Mouse (Mus musculus) intestine, postnatal 0 days (tissue): ENCODE data around the gene Atf3. TPM values are rescaled to one million over a fixed set of nuclear protein-coding genes. Genes with fewer than 3 reads are reported as not detected.

Experiments
- ATAC-seq: fragments of 200-750 bp; cut with Nextera tagmentation; 2 replicates; pipeline ENCODE4 v1.8.0; 2017; ENCODE audit warnings: mild to moderate bottlenecking, moderate TSS enrichment, moderate library complexity
- H3K27ac ChIP-seq: fragments of 300-500 bp; sonication (generic); 2 replicates; pipeline ENCODE4 v1.5.1; 2014; ENCODE audit warnings: mild to moderate bottlenecking, low read depth, low read length, moderate library complexity
- H3K27me3 ChIP-seq: fragments of 300-500 bp; sonication (generic); replicated peaks from 2 replicates; pipeline ENCODE4 v1.6.1; 2014; ENCODE audit warnings: low read length, mixed read lengths; ENCODE audit not compliant: control insufficient read depth, insufficient read depth
- H3K36me3 ChIP-seq: fragments of 300-500 bp; sonication (generic); 2 replicates; pipeline ENCODE4 v1.6.1; 2014; ENCODE audit warnings: mild to moderate bottlenecking, moderate library complexity; ENCODE audit not compliant: control insufficient read depth, insufficient read depth
- H3K4me1 ChIP-seq: fragments of 300-500 bp; sonication (generic); replicated peaks from 2 replicates; pipeline ENCODE4 v1.6.1; 2014; ENCODE audit warnings: antibody characterized with exemption, low read length, mixed read lengths; ENCODE audit not compliant: control insufficient read depth, insufficient read depth
- H3K4me2 ChIP-seq: fragments of 300-500 bp; sonication (generic); replicated peaks from 2 replicates; pipeline ENCODE4 v1.6.1; 2014; ENCODE audit warnings: low read depth, mild to moderate bottlenecking, moderate library complexity
- H3K4me3 ChIP-seq: fragments of 300-500 bp; sonication (generic); 2 replicates; pipeline ENCODE4 v1.5.1; 2014; ENCODE audit warnings: low read depth, low read length
- H3K9ac ChIP-seq: fragments of 300-500 bp; sonication (generic); 2 replicates; pipeline ENCODE4 v1.6.1; 2014; ENCODE audit warnings: mild to moderate bottlenecking, low read depth, low read length
- H3K9me3 ChIP-seq: fragments of 300-500 bp; sonication (generic); 2 replicates; pipeline ENCODE4 v1.6.1; 2016; ENCODE audit warnings: mixed run types; ENCODE audit not compliant: control insufficient read depth
- CTCF ChIP-seq: sonication (generic); IDR thresholded peaks from 2 replicates; pipeline ENCODE4 v1.5.1; 2016; ENCODE audit warnings: low read depth, mild to moderate bottlenecking, control low read depth, antibody characterized with exemption, moderate library complexity
- WGBS: fragments of 180-500 bp; shearing (Covaris S2); extraction: QIAGEN DNeasy Blood & Tissue Kit; methylation state at CpG from one replicate; pipeline ENCODE4 v1.1.7; 2014; 5-methylcytosine and 5-hydroxymethylcytosine counted together
- polyA plus RNA-seq: library from polyadenylated mRNA; unstranded; fragments of >200 nt; fragmentation: Nextera tagmentation; extraction: Ambion mirVana; gene quantifications from 2 replicates; pipeline ENCODE4 v1.2.1, GENCODE M21; 2015

Gene Atf3
- polyA plus RNA-seq, 1 experiment from 2014 or later, result 5.0 TPM

- Histone ChIP-seq H3K9me3 (no peaks in the 10 kb centered on the region), H3K27ac (no peak overlapping the region), H3K9ac (no peak overlapping the region), H3K36me3 (no peaks in the 10 kb centered on the region), H3K27me3 (no peaks in the 10 kb centered on the region; the same call in 1 of the 2 replicates), H3K4me2 (no peak overlapping the region), H3K4me3 (no peak overlapping the region), H3K4me1 (peaks cover 3% of the 10 kb centered on the region; the same call in 1 of the 2 replicates)
- 52% methylated on average over 5 of the region's 5 CpGs for WGBS
- TF ChIP-seq CTCF, result no peak
- no peak for ATAC-seq
Measured at GRCm38 (mm10) chr1:191218583-191218982, 744 bp upstream of the Atf3 start.

DNA sequence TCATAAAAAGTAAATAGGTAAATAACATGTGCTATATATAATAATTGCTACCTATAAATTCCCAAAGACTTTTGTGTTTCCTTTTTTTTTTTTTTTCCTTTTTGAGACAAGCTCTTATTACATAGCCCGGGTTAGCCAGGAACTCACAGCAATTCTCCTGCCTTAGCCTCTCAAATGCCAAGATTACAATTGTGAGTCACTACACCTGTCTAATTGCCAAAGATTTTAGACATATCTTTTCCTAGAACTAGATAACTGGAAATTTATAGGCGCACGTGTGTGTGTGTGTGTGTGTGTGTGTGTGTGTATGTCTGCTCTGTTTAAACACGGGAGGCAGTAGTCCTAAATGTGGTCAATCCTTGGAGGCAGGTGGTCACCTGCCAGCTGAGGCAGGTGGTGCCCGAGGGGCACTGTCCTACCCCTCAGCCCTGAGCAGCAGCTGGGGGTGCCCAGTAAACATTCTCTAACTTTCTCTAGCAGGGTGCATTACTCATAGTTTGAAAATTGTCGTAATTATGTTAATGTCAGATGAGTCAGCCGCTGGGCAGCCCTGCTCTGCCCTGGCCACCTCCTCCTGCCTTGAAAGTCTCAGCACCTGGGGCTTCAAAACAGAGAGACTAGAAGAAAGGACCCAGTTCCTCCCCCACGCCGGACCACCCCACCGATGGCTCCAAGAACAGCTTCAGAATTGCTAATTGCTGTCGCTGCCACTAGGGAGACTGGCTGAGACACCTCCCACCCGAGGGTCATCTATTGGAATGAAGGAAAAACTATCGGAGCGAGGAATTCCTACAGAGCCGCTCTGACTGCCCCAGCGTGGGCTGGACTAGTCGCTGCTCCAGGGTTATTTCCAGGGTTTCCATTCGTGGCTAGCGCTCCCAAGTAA lies 1.8 kb downstream of the Atf3 start:
- Histone ChIP-seq H3K4me3 (no peak overlapping the region), H3K9me3 (no peaks in the 10 kb centered on the region), H3K4me2 (peak overlapping the region; percentile 18), H3K9ac (0 out of 2 replicates have a peak overlapping the region, but pooled peaks have one; percentile 17), H3K27ac (no peak overlapping the region), H3K27me3 (no peaks in the 10 kb centered on the region; the same call in 1 of the 2 replicates), H3K4me1 (peaks cover 3% of the 10 kb centered on the region; the same call in 1 of the 2 replicates), H3K36me3 (no peaks in the 10 kb centered on the region)
- peak; percentile 45; the same call in 1 of the 2 replicates for ATAC-seq
- no peak for TF ChIP-seq CTCF
- WGBS, result 21% methylated on average over 19 of the region's 19 CpGs

DNA sequence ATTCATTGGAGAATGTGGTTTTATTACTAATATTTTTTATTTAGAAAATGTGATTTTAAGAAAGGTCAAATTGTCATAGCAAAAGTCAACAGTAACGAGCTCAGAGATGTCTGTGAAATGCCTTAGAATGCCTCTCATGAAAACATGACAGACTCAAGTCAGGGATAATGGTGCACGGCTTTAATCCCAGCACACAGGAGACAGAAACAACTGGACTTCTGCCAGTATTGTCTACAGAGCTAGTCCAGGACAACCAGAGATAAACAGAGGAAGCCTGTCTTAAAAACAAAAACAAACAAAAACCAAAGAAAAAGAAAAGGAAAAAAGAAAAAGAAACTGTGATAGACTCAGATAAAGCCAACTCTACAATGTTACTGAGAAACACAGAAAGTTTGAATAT lies 6.7 kb downstream of the Atf3 start:
- TF ChIP-seq CTCF, result no peak
- H3K4me2 ChIP-seq, result no peak overlapping the region
- no peaks in the 10 kb centered on the region for H3K27me3 ChIP-seq
- H3K9ac ChIP-seq, result no peak overlapping the region
- no peaks in the 10 kb centered on the region for H3K9me3 ChIP-seq
- WGBS, result 56% methylated on average over 2 of the region's 2 CpGs
- H3K4me1 ChIP-seq, result no peaks in the 10 kb centered on the region
- H3K4me3 ChIP-seq, result no peak overlapping the region
- no peaks in the 10 kb centered on the region for H3K36me3 ChIP-seq
- H3K27ac ChIP-seq, result no peak overlapping the region
- no peak for ATAC-seq

DNA sequence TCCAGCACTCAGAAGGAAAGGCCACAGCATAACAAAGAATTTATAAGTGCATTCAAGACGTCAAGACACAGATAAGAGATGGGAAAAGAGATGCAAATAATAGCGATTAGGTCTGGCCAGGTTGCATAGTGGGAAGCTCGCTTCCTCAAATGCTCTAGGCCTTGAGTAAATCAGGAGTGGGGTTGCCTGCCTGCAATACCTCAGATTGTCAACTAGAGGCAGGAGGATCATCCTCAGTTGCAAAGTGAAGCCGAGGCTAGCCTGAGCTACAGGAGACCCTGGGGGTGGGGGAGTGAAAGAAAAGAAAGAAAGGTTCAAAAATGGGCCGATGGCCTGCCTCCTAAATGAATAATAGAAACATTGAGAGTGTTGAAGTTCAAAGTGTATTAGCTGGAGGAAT lies 12.0 kb downstream of the Atf3 start:
- no peak overlapping the region for H3K27ac ChIP-seq
- H3K4me2 ChIP-seq, result no peak overlapping the region
- no peak for ATAC-seq
- H3K4me1 ChIP-seq, result no peaks in the 10 kb centered on the region
- no peaks in the 10 kb centered on the region for H3K36me3 ChIP-seq
- H3K27me3 ChIP-seq, result no peaks in the 10 kb centered on the region
- peak; percentile 25; the same call in 1 of the 2 replicates for TF ChIP-seq CTCF
- H3K4me3 ChIP-seq, result no peak overlapping the region
- H3K9ac ChIP-seq, result no peak overlapping the region
- 70% methylated on average over 5 of the region's 5 CpGs for WGBS
- no peaks in the 10 kb centered on the region for H3K9me3 ChIP-seq

- Histone ChIP-seq H3K36me3 (no peaks in the 10 kb centered on the region), H3K4me3 (no peak overlapping the region), H3K4me1 (no peaks in the 10 kb centered on the region), H3K4me2 (no peak overlapping the region), H3K9me3 (no peaks in the 10 kb centered on the region), H3K27me3 (no peaks in the 10 kb centered on the region), H3K9ac (no peak overlapping the region), H3K27ac (no peak overlapping the region)
- 53% methylated on average over 5 of the region's 5 CpGs for WGBS
- ATAC-seq, result no peak
- TF ChIP-seq CTCF, result no peak
Measured at GRCm38 (mm10) chr1:191204876-191205275, 13.0 kb downstream of the Atf3 start.

DNA sequence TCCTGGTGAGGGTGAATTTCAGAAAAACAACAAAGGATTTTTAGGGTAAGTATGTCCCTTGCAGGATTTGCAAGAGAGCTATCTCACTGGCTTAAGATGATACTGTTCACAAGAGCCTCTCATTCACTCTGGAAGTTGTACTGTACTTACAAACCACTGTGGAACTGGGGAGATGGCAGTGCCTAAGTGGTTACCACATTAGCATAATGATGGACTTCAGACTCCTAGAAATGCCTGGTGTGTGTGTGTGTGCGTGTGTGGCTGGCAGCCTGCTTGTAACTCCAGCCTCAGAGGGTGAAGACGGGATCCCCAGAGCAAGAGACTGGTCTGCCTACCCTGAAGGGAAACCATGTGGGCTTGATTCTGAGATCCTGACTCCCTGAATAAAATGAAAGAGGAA lies 14.3 kb downstream of the Atf3 start:
- no peak overlapping the region for H3K27ac ChIP-seq
- no peak overlapping the region for H3K4me2 ChIP-seq
- H3K4me3 ChIP-seq, result no peak overlapping the region
- no peaks in the 10 kb centered on the region for H3K4me1 ChIP-seq
- H3K36me3 ChIP-seq, result no peaks in the 10 kb centered on the region
- TF ChIP-seq CTCF, result no peak
- H3K9me3 ChIP-seq, result no peaks in the 10 kb centered on the region
- H3K9ac ChIP-seq, result no peak overlapping the region
- WGBS, result 32% methylated on average over 2 of the region's 2 CpGs
- ATAC-seq, result peak; percentile 67; the same call in 1 of the 2 replicates
- H3K27me3 ChIP-seq, result no peaks in the 10 kb centered on the region
